Mouse (Mus musculus): Measurements from ENCODE around the gene Tpcn1. TPM values are rescaled to one million over a fixed set of nuclear protein-coding genes. Genes with fewer than 3 reads are reported as not detected.

Tpcn1 gene
- polyA plus RNA-seq, 1 experiment from 2014 or later, result 29.7 TPM

- no peak overlapping the region for H3K9ac ChIP-seq (ENCODE audit: low read depth, low read length)
- no peak overlapping the region for H3K4me3 ChIP-seq (ENCODE audit: low read depth, low read length)
- no peak overlapping the region for H3K4me2 ChIP-seq
- no peak overlapping the region for H3K27ac ChIP-seq (ENCODE audit: low read depth, low read length)
- H3K36me3 ChIP-seq (ENCODE audit: control insufficient read depth, insufficient read depth, low read length), result peaks cover 43% of the 10 kb centered on the region
- 0 out of 2 replicates have a peak, but pooled peaks cover 2% of the 10 kb centered on the region for H3K4me1 ChIP-seq (replicated peaks; ENCODE audit: control insufficient read depth, insufficient read depth, low read length)
- ATAC-seq (replicated peaks; ENCODE audit: low FRiP score) (peak; percentile 71), DNase-seq (ENCODE audit: low spot score) (peak; percentile 59)
- H3K9me3 ChIP-seq (ENCODE audit: control insufficient read depth, low read length), result no peaks in the 10 kb centered on the region
- WGBS, result 55% methylated on average over 19 of the region's 19 CpGs
- H3K27me3 ChIP-seq (replicated peaks; ENCODE audit: control insufficient read depth, insufficient read depth, low read length), result peaks cover 18% of the 10 kb centered on the region
Measured at GRCm38 (mm10) chr5:120626399-120626798, 37.9 kb upstream of the Tpcn1 start.

GRCm38 (mm10) chr5:120624427-120624826 is 36.0 kb upstream of the Tpcn1 start:
- H3K27ac ChIP-seq (ENCODE audit: low read depth, low read length), result no peak overlapping the region
- DNase-seq (ENCODE audit: low spot score), result no peak
- no peaks in the 10 kb centered on the region for H3K9me3 ChIP-seq (ENCODE audit: control insufficient read depth, low read length)
- H3K9ac ChIP-seq (ENCODE audit: low read depth, low read length), result no peak overlapping the region
- ATAC-seq (replicated peaks; ENCODE audit: low FRiP score), result no peak
- peaks cover 57% of the 10 kb centered on the region for H3K36me3 ChIP-seq (ENCODE audit: control insufficient read depth, insufficient read depth, low read length)
- no peak overlapping the region for H3K4me2 ChIP-seq
- no peaks in the 10 kb centered on the region for H3K4me1 ChIP-seq (replicated peaks; ENCODE audit: control insufficient read depth, insufficient read depth, low read length)
- WGBS, result 96% methylated on average over 10 of the region's 10 CpGs
- H3K27me3 ChIP-seq (replicated peaks; ENCODE audit: control insufficient read depth, insufficient read depth, low read length), result peaks cover under 1% of the 10 kb centered on the region
- H3K4me3 ChIP-seq (ENCODE audit: low read depth, low read length), result no peak overlapping the region

GRCm38 (mm10) chr5:120622198-120622851 is 33.9 kb upstream of the Tpcn1 start:
- 81% methylated on average over 5 of the region's 5 CpGs for WGBS
- Histone ChIP-seq H3K4me1 (replicated peaks; ENCODE audit: control insufficient read depth, insufficient read depth, low read length) (no peaks in the 10 kb centered on the region), H3K4me3 (ENCODE audit: low read depth, low read length) (no peak overlapping the region), H3K36me3 (ENCODE audit: control insufficient read depth, insufficient read depth, low read length) (peaks cover 67% of the 10 kb centered on the region), H3K27ac (ENCODE audit: low read depth, low read length) (no peak overlapping the region), H3K9me3 (ENCODE audit: control insufficient read depth, low read length) (no peaks in the 10 kb centered on the region), H3K27me3 (replicated peaks; ENCODE audit: control insufficient read depth, insufficient read depth, low read length) (no peaks in the 10 kb centered on the region), H3K9ac (ENCODE audit: low read depth, low read length) (no peak overlapping the region), H3K4me2 (no peak overlapping the region)
- ATAC-seq (replicated peaks; ENCODE audit: low FRiP score) (no peak), DNase-seq (ENCODE audit: low spot score) (no peak)

- peaks cover 66% of the 10 kb centered on the region for H3K36me3 ChIP-seq (ENCODE audit: control insufficient read depth, insufficient read depth, low read length)
- no peak for ATAC-seq (replicated peaks; ENCODE audit: low FRiP score)
- no peak overlapping the region for H3K4me3 ChIP-seq (ENCODE audit: low read depth, low read length)
Measured at GRCm38 (mm10) chr5:120621846-120622197, 33.3 kb upstream of the Tpcn1 start.

GRCm38 (mm10) chr5:120621078-120621765 is 32.7 kb upstream of the Tpcn1 start:
- Histone ChIP-seq H3K4me1 (replicated peaks; ENCODE audit: control insufficient read depth, insufficient read depth, low read length) (no peaks in the 10 kb centered on the region), H3K27ac (ENCODE audit: low read depth, low read length) (no peak overlapping the region), H3K4me2 (no peak overlapping the region), H3K36me3 (ENCODE audit: control insufficient read depth, insufficient read depth, low read length) (peaks cover 66% of the 10 kb centered on the region), H3K4me3 (ENCODE audit: low read depth, low read length) (no peak overlapping the region), H3K27me3 (replicated peaks; ENCODE audit: control insufficient read depth, insufficient read depth, low read length) (no peaks in the 10 kb centered on the region), H3K9ac (ENCODE audit: low read depth, low read length) (no peak overlapping the region), H3K9me3 (ENCODE audit: control insufficient read depth, low read length) (no peaks in the 10 kb centered on the region)
- ATAC-seq (replicated peaks; ENCODE audit: low FRiP score) (no peak), DNase-seq (ENCODE audit: low spot score) (no peak)
- WGBS, result 87% methylated on average over 23 of the region's 23 CpGs

More at GRCm38 (mm10) chr5:120621846-120622197, 33.3 kb upstream of the Tpcn1 start:
- Histone ChIP-seq H3K9me3 (ENCODE audit: control insufficient read depth, low read length) (no peaks in the 10 kb centered on the region), H3K4me2 (no peak overlapping the region), H3K27ac (ENCODE audit: low read depth, low read length) (no peak overlapping the region), H3K27me3 (replicated peaks; ENCODE audit: control insufficient read depth, insufficient read depth, low read length) (no peaks in the 10 kb centered on the region), H3K4me1 (replicated peaks; ENCODE audit: control insufficient read depth, insufficient read depth, low read length) (no peaks in the 10 kb centered on the region), H3K9ac (ENCODE audit: low read depth, low read length) (no peak overlapping the region)
- no peak for DNase-seq (ENCODE audit: low spot score)
- WGBS, result 92% methylated on average over 10 of the region's 10 CpGs

GRCm38 (mm10) chr5:120620375-120621077 is 32.1 kb upstream of the Tpcn1 start:
- Histone ChIP-seq H3K27ac (ENCODE audit: low read depth, low read length) (no peak overlapping the region), H3K4me2 (no peak overlapping the region), H3K4me1 (replicated peaks; ENCODE audit: control insufficient read depth, insufficient read depth, low read length) (no peaks in the 10 kb centered on the region), H3K9ac (ENCODE audit: low read depth, low read length) (no peak overlapping the region), H3K27me3 (replicated peaks; ENCODE audit: control insufficient read depth, insufficient read depth, low read length) (no peaks in the 10 kb centered on the region), H3K36me3 (ENCODE audit: control insufficient read depth, insufficient read depth, low read length) (peaks cover 65% of the 10 kb centered on the region), H3K4me3 (ENCODE audit: low read depth, low read length) (no peak overlapping the region), H3K9me3 (ENCODE audit: control insufficient read depth, low read length) (peaks cover 4% of the 10 kb centered on the region; the same call in 1 of the 2 replicates)
- whole genome bisulfite sequencing, result 66% methylated on average over 18 of the region's 18 CpGs
- DNase-seq (ENCODE audit: low spot score) (peak; percentile 81), ATAC-seq (replicated peaks; ENCODE audit: low FRiP score) (peak; percentile 46)

- Histone ChIP-seq H3K36me3 (ENCODE audit: control insufficient read depth, insufficient read depth, low read length) (peaks cover 63% of the 10 kb centered on the region), H3K4me1 (replicated peaks; ENCODE audit: control insufficient read depth, insufficient read depth, low read length) (no peaks in the 10 kb centered on the region), H3K9me3 (ENCODE audit: control insufficient read depth, low read length) (peaks cover 4% of the 10 kb centered on the region; the same call in 1 of the 2 replicates), H3K27ac (ENCODE audit: low read depth, low read length) (no peak overlapping the region), H3K4me3 (ENCODE audit: low read depth, low read length) (no peak overlapping the region), H3K4me2 (no peak overlapping the region), H3K27me3 (replicated peaks; ENCODE audit: control insufficient read depth, insufficient read depth, low read length) (no peaks in the 10 kb centered on the region), H3K9ac (ENCODE audit: low read depth, low read length) (no peak overlapping the region)
- no peak for DNase-seq (ENCODE audit: low spot score)
- no peak for ATAC-seq (replicated peaks; ENCODE audit: low FRiP score)
- WGBS, result 25% methylated on average over 5 of the region's 5 CpGs
Measured at GRCm38 (mm10) chr5:120619201-120619600, 30.7 kb upstream of the Tpcn1 start.

GRCm38 (mm10) chr5:120618778-120619177 is 30.3 kb upstream of the Tpcn1 start:
- Histone ChIP-seq H3K4me3 (ENCODE audit: low read depth, low read length) (no peak overlapping the region), H3K9ac (ENCODE audit: low read depth, low read length) (no peak overlapping the region), H3K4me2 (no peak overlapping the region), H3K27ac (ENCODE audit: low read depth, low read length) (no peak overlapping the region), H3K4me1 (replicated peaks; ENCODE audit: control insufficient read depth, insufficient read depth, low read length) (peaks cover 4% of the 10 kb centered on the region), H3K9me3 (ENCODE audit: control insufficient read depth, low read length) (peaks cover 4% of the 10 kb centered on the region; the same call in 1 of the 2 replicates), H3K27me3 (replicated peaks; ENCODE audit: control insufficient read depth, insufficient read depth, low read length) (no peaks in the 10 kb centered on the region), H3K36me3 (ENCODE audit: control insufficient read depth, insufficient read depth, low read length) (peaks cover 60% of the 10 kb centered on the region)
- ATAC-seq (replicated peaks; ENCODE audit: low FRiP score), result no peak
- 88% methylated on average over 12 of the region's 12 CpGs for WGBS
- no peak for DNase-seq (ENCODE audit: low spot score)
